Comparison of ENCODE assay signal across 8 mouse cellular contexts in genomic region chr13:42812762-42813161, GRCm38 (mm10).
A peak's percentile ranks its signal among the peaks of the same experiment; 100 is the strongest.
DNase-seq lines count a peak whose midpoint lies in the region; ATAC-seq lines count a peak whose summit lies in the region.

No protein-coding gene starts in this region.

- no peak overlapping the region for H3K27ac ChIP-seq in forebrain, embryonic 15.5 days (replicated peaks)
- no peak overlapping the region for H3K27ac ChIP-seq in midbrain, embryonic 10.5 days (replicated peaks)

- H3K4me2 ChIP-seq in forebrain, embryonic 15.5 days (replicated peaks), result peak overlapping the region; percentile 19

- intact Hi-C loops in left cerebral cortex, postnatal 25 days (cut with DNase I), result no loop called here

- no peaks in the 10 kb centered on the region for H3K36me3 ChIP-seq in forebrain, embryonic 15.5 days
- no peaks in the 10 kb centered on the region for H3K36me3 ChIP-seq in midbrain, embryonic 10.5 days

- peak; percentile 24 to 60 for DNase-seq in cerebellum, postnatal 25 days
- no peak for DNase-seq in cerebellum, adult 9-11 months
- DNase-seq in Muller cell, postnatal 12 days (ENCODE audit: inconsistent ontology term), result peak; percentile 78
- peak; percentile 62 for DNase-seq in midbrain, embryonic 10.5 days (ENCODE audit: low spot score)
- DNase-seq in B cell, adult 2 months, result no peak
- no peak for DNase-seq in left cerebral cortex, postnatal 25 days (ENCODE audit: low spot score in 2 of 2)

- H3K27me3 ChIP-seq in forebrain, embryonic 15.5 days, result no peaks in the 10 kb centered on the region
- H3K27me3 ChIP-seq in midbrain, embryonic 10.5 days (ENCODE audit: low read depth, poor library complexity, severe bottlenecking), result no peaks in the 10 kb centered on the region

- H3K4me1 ChIP-seq in forebrain, embryonic 15.5 days, result peaks cover 16% of the 10 kb centered on the region
- peaks cover 18% of the 10 kb centered on the region for H3K4me1 ChIP-seq in midbrain, embryonic 10.5 days

- H3K9ac ChIP-seq in forebrain, embryonic 15.5 days (replicated peaks), result no peak overlapping the region

- no peaks in the 10 kb centered on the region; the same call in 1 of the 2 replicates for H3K9me3 ChIP-seq in forebrain, embryonic 15.5 days
- H3K9me3 ChIP-seq in midbrain, embryonic 10.5 days (replicated peaks), result peaks cover 7% of the 10 kb centered on the region; the same call in 1 of the 2 replicates

- H3K4me3 ChIP-seq in forebrain, embryonic 15.5 days, result 0 out of 2 replicates have a peak overlapping the region, but pooled peaks have one; percentile 0
- H3K4me3 ChIP-seq in midbrain, embryonic 10.5 days, result peak overlapping the region; percentile 38

- ATAC-seq in forebrain, embryonic 15.5 days (replicated peaks), result peak; percentile 87
- no peak for ATAC-seq in CD4-positive, CD25-positive, alpha-beta regulatory T cell, adult 4 months

- WGBS in forebrain, embryonic 15.5 days, result 25% methylated on average over 7 of the region's 7 CpGs
- WGBS in midbrain, embryonic 10.5 days, result 20% methylated on average over 7 of the region's 7 CpGs

Comparison
In these comparisons a context has a peak if more than half of its experiments do, and no peak if none do; other contexts are left out.
1. DNase-seq: peak in cerebellum, postnatal 25 days (2 of 2), Muller cell, postnatal 12 days (single experiment) and midbrain, embryonic 10.5 days (single experiment); none in cerebellum, adult 9-11 months (single experiment), B cell, adult 2 months (0 of 2) and left cerebral cortex, postnatal 25 days (0 of 2).